ENCODE assay signal across 8 mouse cellular contexts in genomic region chr11:87816707-87817442, GRCm38 (mm10). TPM values are rescaled to one million over a fixed set of nuclear protein-coding genes. Genes with fewer than 3 reads are reported as not detected.
DNase-seq lines count a peak whose midpoint lies in the region; ATAC-seq lines count a peak whose summit lies in the region.

No protein-coding gene starts in this region.

- H3K4me3 ChIP-seq in embryonic facial prominence, embryonic 11.5 days (ENCODE audit: low read depth, low read length) = peak overlapping the region; percentile 20

- H3K36me3 ChIP-seq in embryonic facial prominence, embryonic 11.5 days (replicated peaks; ENCODE audit: control insufficient read depth, insufficient read depth, low read depth, low read length) = no peaks in the 10 kb centered on the region

- H3K27me3 ChIP-seq in embryonic facial prominence, embryonic 11.5 days (ENCODE audit: control insufficient read depth, insufficient read depth, low read length) = no peaks in the 10 kb centered on the region

- WGBS in embryonic facial prominence, embryonic 11.5 days = 3% methylated on average over 31 of the region's 31 CpGs

- H3K4me2 ChIP-seq in embryonic facial prominence, embryonic 11.5 days (ENCODE audit: low read depth, low read length) = peak overlapping the region; percentile 53

- intact Hi-C loops in heart, postnatal 36 days (cut with DNase I) = loop anchor here (1.0 kb wide), 1 partner anchor 155 kb away; the partner anchor contains the start of gene Rnf43

- peak overlapping the region; percentile 41 for H3K9ac ChIP-seq in embryonic facial prominence, embryonic 11.5 days (replicated peaks; ENCODE audit: low read length)

- ATAC-seq in embryonic facial prominence, embryonic 11.5 days (replicated peaks; ENCODE audit: insufficient number of reproducible peaks, low FRiP score, low TSS enrichment, low read depth) = no peak; the same call in 1 of the 2 replicates

- no peaks in the 10 kb centered on the region for H3K9me3 ChIP-seq in embryonic facial prominence, embryonic 11.5 days (replicated peaks; ENCODE audit: control insufficient read depth, low read length)

- H3K27ac ChIP-seq in embryonic facial prominence, embryonic 11.5 days (replicated peaks; ENCODE audit: low read depth, low read length) = no peak overlapping the region

- no peaks in the 10 kb centered on the region for H3K4me1 ChIP-seq in embryonic facial prominence, embryonic 11.5 days (ENCODE audit: control insufficient read depth, insufficient read depth, low read length)

- peak; percentile 45 for DNase-seq in gastrocnemius, postnatal 10 days
- no peak for DNase-seq in gastrocnemius, adult 8-10 months (ENCODE audit: low spot score in 2 of 2)
- DNase-seq in adrenal gland, postnatal 10 days = peak; percentile 55
- peak; percentile 62 for DNase-seq in embryonic facial prominence, embryonic 11.5 days (ENCODE audit: low spot score)
- peak; percentile 18 to 26 for DNase-seq in heart, postnatal 36 days
- peak; percentile 73 to 77 for DNase-seq in layer of hippocampus, postnatal 10 days (ENCODE audit: low spot score in 2 of 2)
- DNase-seq in lung, postnatal 36 days = peak; percentile 24
- peak; percentile 58 to 62 for DNase-seq in right cerebral cortex, adult 2 months (ENCODE audit: low spot score in 2 of 2)

RNA-seq across cellular contexts. Expression of gene Lpo, which starts 11.2 kb away (rescaled TPM):
- not detected for total RNA-seq in gastrocnemius, postnatal 10 days (2021)
- not detected for total RNA-seq in gastrocnemius, adult 8-10 months (2022)
- not detected for total RNA-seq in adrenal gland, postnatal 10 days (2021)
- 0.25 and 0.36 TPM in 2 replicates for polyA plus RNA-seq in embryonic facial prominence, embryonic 11.5 days (2014; fragmentation: Nextera tagmentation; extraction: Ambion mirVana)
- total RNA-seq in heart, postnatal 36 days (2021) = not detected
- under 1 TPM; 0.62 to 0.87 TPM for total RNA-seq in layer of hippocampus, postnatal 10 days (2021)

RNA-seq across cellular contexts. Expression of gene Mpo, which starts 23.5 kb away (rescaled TPM):
- total RNA-seq in gastrocnemius, postnatal 10 days (2021) = 1 to 10 TPM in 1 of 2 experiments, not detected in 1; 4.4 TPM
- total RNA-seq in gastrocnemius, adult 8-10 months (2022) = not detected
- 1 to 10 TPM; 4.8 to 6.2 TPM for total RNA-seq in adrenal gland, postnatal 10 days (2021)
- polyA plus RNA-seq in embryonic facial prominence, embryonic 11.5 days (2014; fragmentation: Nextera tagmentation; extraction: Ambion mirVana) = 6.1 and 7.2 TPM in 2 replicates
- total RNA-seq in heart, postnatal 36 days (2021) = not detected
- under 1 TPM; 0.48 to 0.62 TPM for total RNA-seq in layer of hippocampus, postnatal 10 days (2021)

RNA-seq across cellular contexts. Expression of gene Mks1, which starts 36.1 kb away (rescaled TPM):
- 1 to 10 TPM; 2.9 to 3.0 TPM for total RNA-seq in gastrocnemius, postnatal 10 days (2021)
- 1 to 10 TPM; 1.3 to 3.0 (median 1.6) TPM for total RNA-seq in gastrocnemius, adult 8-10 months (2022)
- total RNA-seq in adrenal gland, postnatal 10 days (2021) = 10 to 100 TPM in 1 of 2 experiments, 1 to 10 TPM in 1; 9.1 to 12.8 TPM
- 11.0 and 12.4 TPM in 2 replicates for polyA plus RNA-seq in embryonic facial prominence, embryonic 11.5 days (2014; fragmentation: Nextera tagmentation; extraction: Ambion mirVana)
- total RNA-seq in heart, postnatal 36 days (2021) = 1 to 10 TPM; 1.9 to 3.1 TPM
- total RNA-seq in layer of hippocampus, postnatal 10 days (2021) = 1 to 10 TPM; 7.0 to 7.2 TPM

RNA-seq across cellular contexts. Expression of gene Tspoap1, which starts 56.5 kb away (rescaled TPM):
- under 1 TPM; 0.27 to 0.38 TPM for total RNA-seq in gastrocnemius, postnatal 10 days (2021)
- not detected for total RNA-seq in gastrocnemius, adult 8-10 months (2022)
- 1 to 10 TPM; 1.8 to 4.2 TPM for total RNA-seq in adrenal gland, postnatal 10 days (2021)
- polyA plus RNA-seq in embryonic facial prominence, embryonic 11.5 days (2014; fragmentation: Nextera tagmentation; extraction: Ambion mirVana) = 1.5 and 3.5 TPM in 2 replicates
- total RNA-seq in heart, postnatal 36 days (2021) = under 1 TPM in 1 of 2 experiments, not detected in 1; 0.08 TPM
- total RNA-seq in layer of hippocampus, postnatal 10 days (2021) = 100 to 1,000 TPM; 149 to 174 TPM

RNA-seq across cellular contexts. Expression of gene Epx, which starts 58.5 kb away (rescaled TPM):
- total RNA-seq in gastrocnemius, postnatal 10 days (2021) = under 1 TPM in 1 of 2 experiments, not detected in 1; 0.47 TPM
- total RNA-seq in gastrocnemius, adult 8-10 months (2022) = not detected
- 1 to 10 TPM in 1 of 2 experiments, under 1 TPM in 1; 0.87 to 1.5 TPM for total RNA-seq in adrenal gland, postnatal 10 days (2021)
- 0.17 TPM in 1 of 2 replicates, not detected in the other for polyA plus RNA-seq in embryonic facial prominence, embryonic 11.5 days (2014; fragmentation: Nextera tagmentation; extraction: Ambion mirVana)
- not detected for total RNA-seq in heart, postnatal 36 days (2021)
- total RNA-seq in layer of hippocampus, postnatal 10 days (2021) = under 1 TPM; 0.25 to 0.96 TPM

Comparison
In these comparisons a context has a peak if more than half of its experiments do, and no peak if none do; other contexts are left out.
1. DNase-seq: peak in gastrocnemius, postnatal 10 days (single experiment), adrenal gland, postnatal 10 days (single experiment), embryonic facial prominence, embryonic 11.5 days (single experiment), heart, postnatal 36 days (2 of 2), layer of hippocampus, postnatal 10 days (2 of 2), lung, postnatal 36 days (single experiment) and right cerebral cortex, adult 2 months (2 of 2); none in gastrocnemius, adult 8-10 months (0 of 2).